Mouse (Mus musculus) neural tube, embryonic 12.5 days (tissue): ENCODE measurements around the gene Gm5089. TPM values are rescaled to one million over a fixed set of nuclear protein-coding genes. Genes with fewer than 3 reads are reported as not detected.
"Not testable (repeated sequence)": the region's sequence is repeated elsewhere in the genome, so short reads cannot be mapped to it uniquely, and the experiment has no call there.

Experiments
- ATAC-seq: fragments of 200-750 bp; cut with Nextera tagmentation; 2 replicates; pipeline ENCODE4 v1.8.0; 2017; ENCODE audit warnings: low read depth, mild to moderate bottlenecking, moderate TSS enrichment, moderate library complexity; ENCODE audit not compliant: low FRiP score
- H3K27ac ChIP-seq: fragments of 300-500 bp; sonication (generic); 2 replicates; pipeline ENCODE4 v1.5.1; 2016
- H3K27me3 ChIP-seq: fragments of 300-500 bp; sonication (generic); replicated peaks from 2 replicates; pipeline ENCODE4 v1.6.1; 2016; ENCODE audit warnings: mild to moderate bottlenecking
- H3K36me3 ChIP-seq: fragments of 300-500 bp; sonication (generic); 2 replicates; pipeline ENCODE4 v1.6.1; 2016; ENCODE audit warnings: mild to moderate bottlenecking
- H3K4me1 ChIP-seq: fragments of 300-500 bp; sonication (generic); 2 replicates; pipeline ENCODE4 v1.6.1; 2016
- H3K4me2 ChIP-seq: fragments of 300-500 bp; sonication (generic); replicated peaks from 2 replicates; pipeline ENCODE4 v1.6.1; 2016; ENCODE audit warnings: mild to moderate bottlenecking
- H3K4me3 ChIP-seq: fragments of 300-500 bp; sonication (generic); 2 replicates; pipeline ENCODE4 v1.5.1; 2016
- H3K9ac ChIP-seq: fragments of 300-500 bp; sonication (generic); 2 replicates; pipeline ENCODE4 v1.6.1; 2016; ENCODE audit warnings: mild to moderate bottlenecking
- H3K9me3 ChIP-seq: fragments of 300-500 bp; sonication (generic); 2 replicates; pipeline ENCODE4 v1.6.1; 2016; ENCODE audit warnings: mild to moderate bottlenecking
- WGBS: fragments of 180-500 bp; shearing (Covaris S2); methylation state at CpG from one replicate; pipeline ENCODE4 v1.1.7; 2016; 5-methylcytosine and 5-hydroxymethylcytosine counted together
- polyA plus RNA-seq: library from polyadenylated mRNA; unstranded; fragments of >200 nt; fragmentation: Nextera tagmentation; extraction: Ambion mirVana; gene quantifications from 2 replicates; pipeline ENCODE4 v1.2.1, GENCODE M21; 2016

The Gm5089 gene
- polyA plus RNA-seq, 1 experiment from 2014 or later: 1.3 TPM

- 7% methylated on average over 23 of the region's 23 CpGs for WGBS
- no peaks in the 10 kb centered on the region for H3K36me3 ChIP-seq
- 0 out of 2 replicates have a peak overlapping the region, but pooled peaks have one; percentile 5 for H3K4me3 ChIP-seq
- peak overlapping the region; percentile 51 for H3K4me2 ChIP-seq
- no peak for ATAC-seq
- peaks cover 85% of the 10 kb centered on the region for H3K27me3 ChIP-seq
- H3K9me3 ChIP-seq: no peaks in the 10 kb centered on the region
- H3K4me1 ChIP-seq: peaks cover 33% of the 10 kb centered on the region
- 0 out of 2 replicates have a peak overlapping the region, but pooled peaks have one; percentile 27 for H3K9ac ChIP-seq
- H3K27ac ChIP-seq: no peak overlapping the region
These were observed 17.3 kb upstream of the Gm5089 start for GRCm38 (mm10) chr14:122467926-122468841.

- Histone ChIP-seq H3K9me3 (no peaks in the 10 kb centered on the region), H3K4me2 (no peak overlapping the region), H3K9ac (no peak overlapping the region), H3K27ac (no peak overlapping the region), H3K4me1 (peaks cover 43% of the 10 kb centered on the region), H3K4me3 (no peak overlapping the region), H3K36me3 (no peaks in the 10 kb centered on the region), H3K27me3 (peaks cover 89% of the 10 kb centered on the region)
- 19% methylated on average over 7 of the region's 7 CpGs for WGBS
- no peak for ATAC-seq
These were observed 15.9 kb upstream of the Gm5089 start for GRCm38 (mm10) chr14:122466756-122467362.

DNA sequence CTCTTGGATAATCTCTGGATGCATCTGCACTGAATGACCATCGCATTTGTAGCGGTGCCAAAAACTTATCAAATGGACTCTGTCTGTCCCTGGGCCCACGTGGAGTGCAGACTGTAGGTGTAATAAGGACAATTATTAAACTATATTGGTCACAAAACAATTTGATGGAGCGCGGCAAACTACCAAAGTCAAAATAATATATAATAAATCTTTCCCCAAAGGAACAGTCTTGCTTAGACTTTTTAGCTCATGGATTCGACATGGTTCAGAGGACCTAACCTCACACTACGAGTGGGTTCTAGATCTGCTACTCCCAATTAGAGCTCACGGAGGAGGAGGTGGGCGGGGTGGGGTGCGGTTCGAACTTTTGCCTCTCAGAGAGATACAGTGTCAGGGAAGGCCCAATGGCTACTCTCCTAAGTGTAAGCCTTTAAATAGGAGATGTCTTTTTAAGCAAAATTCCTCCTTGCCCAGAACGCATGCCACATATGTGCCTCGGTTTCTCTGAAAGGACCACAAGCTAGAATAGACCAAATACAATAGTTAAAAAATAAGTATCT, 15.1 kb upstream of the Gm5089 start:
- no peaks in the 10 kb centered on the region for H3K9me3 ChIP-seq
- peaks cover 84% of the 10 kb centered on the region for H3K27me3 ChIP-seq
- no peak overlapping the region for H3K9ac ChIP-seq
- peak overlapping the region; percentile 58; the same call in 1 of the 2 replicates for H3K4me3 ChIP-seq
- peaks cover 43% of the 10 kb centered on the region for H3K4me1 ChIP-seq
- H3K27ac ChIP-seq: no peak overlapping the region
- H3K4me2 ChIP-seq: peak overlapping the region; percentile 81
- WGBS: 17% methylated on average over 13 of the region's 13 CpGs
- ATAC-seq: no peak
- no peaks in the 10 kb centered on the region for H3K36me3 ChIP-seq

- peak; percentile 83 for ATAC-seq
- Histone ChIP-seq H3K4me1 (peaks cover 43% of the 10 kb centered on the region), H3K4me3 (peak within 1 kb of the TSS; percentile 58), H3K9me3 (no peaks in the 10 kb centered on the region), H3K36me3 (no peaks in the 10 kb centered on the region), H3K9ac (peak within 1 kb of the TSS; percentile 69), H3K4me2 (peak within 1 kb of the TSS; percentile 81), H3K27me3 (peaks cover 80% of the 10 kb centered on the region), H3K27ac (peak within 1 kb of the TSS; percentile 59)
- WGBS: under 1% methylated on average over 62 of the region's 62 CpGs
These were observed 14.1 kb upstream of the Gm5089 start, which contains the start of gene Zic5 for GRCm38 (mm10) chr14:122464763-122465741. Gene Zic5, minus strand, starts transcription at chr14:122465677.

GRCm38 (mm10) chr14:122464351-122464762, 13.4 kb upstream of the Gm5089 start:
- peaks cover 78% of the 10 kb centered on the region for H3K27me3 ChIP-seq
- under 1% methylated on average over 55 of the region's 62 CpGs for WGBS

GRCm38 (mm10) chr14:122463734-122464341, 12.9 kb upstream of the Gm5089 start:
- not testable (repeated sequence) for H3K9me3 ChIP-seq, H3K27ac ChIP-seq, H3K36me3 ChIP-seq
- ATAC-seq: peak; percentile 8; the same call in 1 of the 2 replicates
- WGBS: under 1% methylated on average over 58 of the region's 58 CpGs
- peaks cover 74% of the 10 kb centered on the region for H3K27me3 ChIP-seq
- peak overlapping the region; percentile 81 for H3K4me2 ChIP-seq
- H3K4me1 ChIP-seq: peaks cover 41% of the 10 kb centered on the region
- peak overlapping the region; percentile 69 for H3K9ac ChIP-seq
- H3K4me3 ChIP-seq: peak overlapping the region; percentile 58

More at GRCm38 (mm10) chr14:122464351-122464762, 13.4 kb upstream of the Gm5089 start:
- Histone ChIP-seq H3K4me2 (peak overlapping the region; percentile 81), H3K9ac (peak overlapping the region; percentile 69), H3K36me3 (no peaks in the 10 kb centered on the region), H3K27ac (peak overlapping the region; percentile 57), H3K4me1 (peaks cover 43% of the 10 kb centered on the region), H3K9me3 (no peaks in the 10 kb centered on the region), H3K4me3 (peak overlapping the region; percentile 58)
- ATAC-seq: peak; percentile 6; the same call in 1 of the 2 replicates

DNA sequence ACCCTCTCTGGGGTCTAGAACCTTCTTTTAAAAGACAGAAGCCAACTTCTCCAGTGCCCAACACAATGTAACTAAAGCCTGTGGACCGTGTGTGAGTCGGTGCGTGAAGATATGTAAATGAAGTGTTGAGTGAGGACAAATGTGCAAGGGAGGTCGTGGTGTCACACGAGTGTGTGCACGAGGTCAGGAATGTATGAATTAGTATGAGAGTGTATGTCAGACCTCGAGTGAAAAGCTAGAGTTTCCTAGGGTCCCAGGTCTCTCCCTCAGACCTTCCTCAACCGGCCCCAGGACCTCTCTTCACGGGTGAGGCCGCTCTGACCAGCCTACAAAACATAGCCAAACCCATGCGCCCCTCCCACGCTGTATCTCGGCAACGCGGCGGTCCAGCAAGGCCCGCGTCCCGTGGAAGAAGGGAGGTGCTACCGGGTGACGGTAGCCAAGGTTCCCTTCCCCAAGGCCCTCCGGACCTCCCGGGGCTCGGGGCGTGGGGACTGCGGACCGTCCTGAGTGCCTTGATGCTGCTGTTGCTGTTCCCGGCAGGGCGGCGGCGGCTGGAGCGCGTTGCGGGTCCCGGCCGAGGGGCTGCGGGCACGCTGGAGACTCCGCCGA, 12.3 kb upstream of the Gm5089 start:
- Histone ChIP-seq H3K4me3 (peak overlapping the region; percentile 58), H3K36me3 (no peaks in the 10 kb centered on the region), H3K9me3 (no peaks in the 10 kb centered on the region), H3K27me3 (peaks cover 68% of the 10 kb centered on the region), H3K9ac (peak overlapping the region; percentile 69), H3K27ac (0 out of 2 replicates have a peak overlapping the region, but pooled peaks have one; percentile 37), H3K4me1 (peaks cover 36% of the 10 kb centered on the region), H3K4me2 (peak overlapping the region; percentile 81)
- under 1% methylated on average over 40 of the region's 40 CpGs for WGBS
- no peak for ATAC-seq

DNA sequence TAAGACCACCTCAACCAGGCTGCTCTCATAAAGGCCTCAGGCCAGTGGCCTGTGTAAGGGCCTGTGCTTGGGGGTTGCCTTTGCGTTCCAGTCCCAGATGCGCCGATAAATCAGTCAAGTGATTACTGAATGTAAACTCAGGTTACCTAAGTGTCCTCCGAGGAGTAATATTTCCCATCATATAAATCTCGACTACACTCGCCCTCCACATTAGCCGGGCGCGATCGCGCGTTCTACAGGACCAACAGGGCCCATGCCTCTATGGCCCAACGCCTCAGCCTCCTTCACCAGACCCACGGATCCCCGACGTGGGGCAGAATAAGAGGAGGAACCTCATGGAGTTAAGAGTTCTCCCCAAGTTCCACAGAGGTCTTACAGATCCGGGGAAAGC, 11.8 kb upstream of the Gm5089 start:
- WGBS: 3% methylated on average over 17 of the region's 17 CpGs
- H3K4me1 ChIP-seq: peaks cover 36% of the 10 kb centered on the region
- peak overlapping the region; percentile 58 for H3K4me3 ChIP-seq
- peak overlapping the region; percentile 81 for H3K4me2 ChIP-seq
- no peak for ATAC-seq
- H3K27ac ChIP-seq: no peak overlapping the region
- H3K27me3 ChIP-seq: peaks cover 63% of the 10 kb centered on the region
- H3K36me3 ChIP-seq: no peaks in the 10 kb centered on the region
- H3K9me3 ChIP-seq: no peaks in the 10 kb centered on the region
- H3K9ac ChIP-seq: peak overlapping the region; percentile 69

DNA sequence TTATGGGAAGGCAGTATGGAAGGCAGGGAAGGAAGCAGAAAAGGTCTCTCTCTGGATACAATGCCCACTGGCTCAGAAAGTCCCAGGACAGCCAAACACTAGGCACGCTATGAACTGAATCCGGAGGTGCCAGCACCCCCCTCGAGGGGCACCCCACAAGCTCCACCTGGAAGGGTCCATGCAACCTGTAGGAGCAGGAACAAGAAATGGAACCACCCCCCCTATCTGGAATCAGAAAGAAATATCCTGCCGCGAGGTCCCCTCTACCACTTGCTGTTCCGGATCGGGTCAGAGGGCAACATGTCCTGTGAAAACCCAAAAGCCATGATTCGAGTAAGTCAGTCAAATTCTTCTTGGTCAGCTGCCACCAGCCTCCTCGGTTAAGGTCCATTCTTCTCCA, 11.1 kb upstream of the Gm5089 start:
- WGBS: 8% methylated on average over 9 of the region's 9 CpGs
- Histone ChIP-seq H3K4me3 (peak overlapping the region; percentile 58), H3K36me3 (no peaks in the 10 kb centered on the region), H3K27me3 (peaks cover 57% of the 10 kb centered on the region), H3K27ac (no peak overlapping the region), H3K9me3 (no peaks in the 10 kb centered on the region), H3K4me2 (peak overlapping the region; percentile 81), H3K9ac (peak overlapping the region; percentile 69), H3K4me1 (peaks cover 36% of the 10 kb centered on the region)
- no peak for ATAC-seq

DNA sequence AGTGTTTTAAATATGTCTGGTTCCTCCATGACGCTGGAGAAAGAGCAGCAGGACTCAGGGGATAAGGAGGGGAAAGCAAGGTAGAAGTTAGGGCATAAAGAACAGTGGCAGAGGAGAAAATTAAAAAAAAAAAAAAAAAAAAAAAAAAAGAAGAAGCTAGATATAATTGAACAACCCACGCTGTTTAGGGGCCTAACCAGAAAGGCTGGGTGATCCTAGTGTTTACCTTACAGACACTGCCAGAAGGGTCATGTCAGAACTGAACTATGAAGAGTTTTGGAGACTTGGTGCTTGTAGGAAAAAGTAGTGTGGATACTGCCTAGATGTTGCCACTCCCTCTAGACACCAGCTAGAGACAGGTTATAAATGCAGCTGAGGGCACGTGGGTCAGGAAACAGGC, 10.6 kb upstream of the Gm5089 start:
- H3K4me3 ChIP-seq: peak overlapping the region; percentile 58
- H3K27me3 ChIP-seq: peaks cover 53% of the 10 kb centered on the region
- no peaks in the 10 kb centered on the region for H3K36me3 ChIP-seq
- 13% methylated on average over 3 of the region's 3 CpGs for WGBS
- H3K4me1 ChIP-seq: peaks cover 36% of the 10 kb centered on the region
- no peaks in the 10 kb centered on the region for H3K9me3 ChIP-seq
- ATAC-seq: no peak
- H3K4me2 ChIP-seq: peak overlapping the region; percentile 81
- peak overlapping the region; percentile 69 for H3K9ac ChIP-seq
- H3K27ac ChIP-seq: no peak overlapping the region
